Mouse (Mus musculus) small intestine, adult 2 months (tissue): ENCODE measurements around the gene Slc35e2. TPM values are rescaled to one million over a fixed set of nuclear protein-coding genes. Genes with fewer than 3 reads are reported as not detected.
"Not testable (repeated sequence)": the region's sequence is repeated elsewhere in the genome, so short reads cannot be mapped to it uniquely, and the experiment has no call there.

Experiments used
- H3K27ac ChIP-seq: fragments of 200-500 bp; 2 replicates; pipeline ENCODE4 v1.5.1; 2012; ENCODE audit warnings: low read depth, low read length, control low read depth, inconsistent platforms; ENCODE audit not compliant: insufficient read depth
- H3K27me3 ChIP-seq: fragments of 200-500 bp; 2 replicates; pipeline ENCODE4 v1.6.1; 2012; ENCODE audit warnings: mild to moderate bottlenecking, moderate library complexity, low read length, inconsistent platforms; ENCODE audit not compliant: control insufficient read depth, insufficient read depth
- H3K36me3 ChIP-seq: fragments of 200-500 bp; 2 replicates; pipeline ENCODE4 v1.6.1; 2012; ENCODE audit warnings: mild to moderate bottlenecking, low read length, control low read depth, inconsistent platforms; ENCODE audit not compliant: control insufficient read depth, insufficient read depth
- H3K4me1 ChIP-seq: fragments of 200-500 bp; 2 replicates; pipeline ENCODE4 v1.6.1; 2012; ENCODE audit warnings: low read length, inconsistent platforms, mixed read lengths; ENCODE audit not compliant: control insufficient read depth, insufficient read depth, insufficient read length
- H3K4me3 ChIP-seq: fragments of 200-500 bp; 2 replicates; pipeline ENCODE4 v1.5.1; 2012; ENCODE audit warnings: low read depth, mild to moderate bottlenecking, control low read depth, inconsistent platforms, low read length, moderate library complexity
- CTCF ChIP-seq: fragments of 200-500 bp; IDR thresholded peaks from 2 replicates; pipeline ENCODE4 v1.5.1; 2012; ENCODE audit warnings: low read depth, mild to moderate bottlenecking, control low read depth, inconsistent platforms, low read length, moderate library complexity, mixed read lengths; ENCODE audit not compliant: insufficient replicate concordance, insufficient read length; ENCODE audit errors: extremely low read depth
- POLR2A ChIP-seq: fragments of 200-500 bp; IDR thresholded peaks from 2 replicates; pipeline ENCODE4 v1.6.1; 2012; ENCODE audit warnings: low read depth, mild to moderate bottlenecking, control low read depth, inconsistent platforms, low read length, moderate library complexity
- WGBS: fragments of 180-500 bp; shearing (Covaris S2); methylation state at CpG from one replicate; pipeline ENCODE4 v1.1.7; 2018; 5-methylcytosine and 5-hydroxymethylcytosine counted together
- polyA plus RNA-seq: library from polyadenylated mRNA; depleted of rRNA; stranded (reverse); fragments of >200 nt; gene quantifications from 2 replicates; pipeline ENCODE4 v1.2.3, GENCODE M21; 2012

Gene Slc35e2
- polyA plus RNA-seq, 1 experiment = 20.1 TPM

GRCm38 (mm10) chr4:155568632-155569370, 32.4 kb upstream of the Slc35e2 start:
- TF ChIP-seq POLR2A = no peak
- TF ChIP-seq CTCF = no peak; the same call in 1 of the 2 replicates
- Histone ChIP-seq H3K4me3 (no peak overlapping the region), H3K4me1 (peaks cover 29% of the 10 kb centered on the region; the same call in 1 of the 2 replicates), H3K27me3 (no peaks in the 10 kb centered on the region), H3K27ac (peak overlapping the region; percentile 45), H3K36me3 (no peaks in the 10 kb centered on the region)
- WGBS = 68% methylated on average over 7 of the region's 7 CpGs

DNA sequence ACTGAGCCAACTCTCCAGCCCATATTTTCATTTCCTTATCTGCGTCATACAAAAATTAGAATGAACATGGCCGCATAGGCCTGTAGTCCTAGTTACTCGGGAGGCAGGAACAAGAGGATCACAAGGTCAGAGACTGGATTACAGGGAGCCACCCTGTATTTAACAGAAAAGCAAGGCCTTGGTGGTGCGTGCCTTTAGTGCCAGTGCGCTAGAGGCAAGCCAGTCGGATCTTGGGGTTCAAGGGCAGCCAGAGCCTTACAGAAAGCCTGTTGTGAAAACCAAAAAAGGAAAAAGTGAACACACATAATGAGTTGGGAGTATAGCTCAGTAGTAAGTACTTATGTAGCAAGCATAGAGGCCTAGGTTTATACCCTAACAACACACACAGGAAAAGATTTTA, 31.4 kb upstream of the Slc35e2 start:
- Histone ChIP-seq H3K4me3 (no peak overlapping the region), H3K27ac (peak overlapping the region; percentile 76; the same call in 1 of the 2 replicates), H3K36me3 (no peaks in the 10 kb centered on the region), H3K27me3 (no peaks in the 10 kb centered on the region), H3K4me1 (peaks cover 30% of the 10 kb centered on the region; the same call in 1 of the 2 replicates)
- TF ChIP-seq CTCF = no peak
- no peak for TF ChIP-seq POLR2A
- 83% methylated on average over 6 of the region's 6 CpGs for WGBS

- Histone ChIP-seq H3K4me1 (peaks cover 32% of the 10 kb centered on the region; the same call in 1 of the 2 replicates), H3K27ac (peak overlapping the region; percentile 76)
- not testable (repeated sequence) for H3K27me3 ChIP-seq, H3K4me3 ChIP-seq, H3K36me3 ChIP-seq
- WGBS = 31% methylated on average over 11 of the region's 11 CpGs
These were observed 30.9 kb upstream of the Slc35e2 start for GRCm38 (mm10) chr4:155570315-155570714.

DNA sequence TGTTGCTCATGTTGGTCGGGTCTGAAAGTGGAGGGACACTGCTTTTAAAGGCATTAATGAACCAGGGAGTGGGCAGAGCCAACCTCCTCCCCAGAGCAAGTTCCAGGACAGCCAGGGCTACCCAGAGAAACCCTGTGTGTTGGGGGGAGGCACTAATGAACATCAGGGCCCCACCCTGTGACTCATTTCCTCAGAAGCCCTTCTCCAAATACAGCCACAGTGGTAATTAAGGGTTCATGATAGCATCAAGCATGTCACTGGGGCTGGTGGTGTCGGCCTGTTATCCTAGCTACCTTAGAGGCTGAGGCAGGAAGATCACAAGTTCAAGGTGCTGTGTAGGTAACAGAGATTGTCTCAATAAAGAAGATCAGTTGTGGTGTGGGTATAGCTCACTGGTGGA, 29.8 kb upstream of the Slc35e2 start:
- WGBS = 28% methylated on average over 2 of the region's 2 CpGs
- Histone ChIP-seq H3K27ac (peak overlapping the region; percentile 64), H3K4me1 (peaks cover 32% of the 10 kb centered on the region; the same call in 1 of the 2 replicates), H3K27me3 (no peaks in the 10 kb centered on the region), H3K4me3 (no peak overlapping the region), H3K36me3 (peaks cover 2% of the 10 kb centered on the region; the same call in 1 of the 2 replicates)
- no peak for TF ChIP-seq POLR2A

DNA sequence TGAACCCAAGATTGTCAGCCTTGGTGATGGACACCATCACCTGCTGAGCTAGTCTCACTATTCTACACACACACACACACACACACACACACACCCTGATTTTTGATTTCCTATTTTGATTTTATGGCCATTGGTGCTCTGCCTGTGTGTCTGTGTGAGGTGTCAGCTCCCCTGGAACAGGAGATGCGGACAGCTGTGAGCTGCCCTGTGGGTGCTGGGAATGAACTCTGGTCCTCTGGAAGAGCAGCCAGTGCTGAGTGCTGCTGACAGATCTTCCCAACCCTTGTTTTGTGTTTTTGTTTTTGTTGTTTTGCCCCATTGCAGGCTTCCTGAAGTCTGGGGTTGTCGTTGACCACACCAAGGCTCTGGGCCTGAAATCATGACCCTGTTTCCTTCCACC, 28.1 kb upstream of the Slc35e2 start:
- peaks cover 9% of the 10 kb centered on the region for H3K36me3 ChIP-seq
- no peaks in the 10 kb centered on the region for H3K27me3 ChIP-seq
- peaks cover 32% of the 10 kb centered on the region; the same call in 1 of the 2 replicates for H3K4me1 ChIP-seq
- no peak overlapping the region for H3K27ac ChIP-seq
- WGBS = 90% methylated on average over 2 of the region's 2 CpGs
- H3K4me3 ChIP-seq = no peak overlapping the region
- no peak for TF ChIP-seq POLR2A
- TF ChIP-seq CTCF = no peak

GRCm38 (mm10) chr4:155573876-155574275, 27.3 kb upstream of the Slc35e2 start:
- WGBS = 81% methylated on average over 9 of the region's 9 CpGs
- peaks cover 29% of the 10 kb centered on the region; the same call in 1 of the 2 replicates for H3K4me1 ChIP-seq

GRCm38 (mm10) chr4:155574931-155575330, 26.3 kb upstream of the Slc35e2 start:
- no peak for TF ChIP-seq POLR2A
- TF ChIP-seq CTCF = no peak
- 51% methylated on average over 11 of the region's 11 CpGs for WGBS
- Histone ChIP-seq H3K27me3 (no peaks in the 10 kb centered on the region), H3K36me3 (peaks cover 22% of the 10 kb centered on the region), H3K27ac (no peak overlapping the region), H3K4me1 (peaks cover 24% of the 10 kb centered on the region; the same call in 1 of the 2 replicates), H3K4me3 (no peak overlapping the region)

More at GRCm38 (mm10) chr4:155573876-155574275, 27.3 kb upstream of the Slc35e2 start:
- H3K27ac ChIP-seq = peak overlapping the region; percentile 17; the same call in 1 of the 2 replicates
- no peaks in the 10 kb centered on the region for H3K27me3 ChIP-seq
- H3K36me3 ChIP-seq = peaks cover 16% of the 10 kb centered on the region
- H3K4me3 ChIP-seq = no peak overlapping the region
- TF ChIP-seq POLR2A (no peak), CTCF (no peak)
